In genomic region chr4:134158774-134159173, GRCm38 (mm10) we compare ENCODE assay signal across 19 mouse cellular contexts. TPM values are rescaled to one million over a fixed set of nuclear protein-coding genes. Genes with fewer than 3 reads are reported as not detected.
DNase-seq lines count a peak whose midpoint lies in the region; ATAC-seq and TF ChIP-seq lines count a peak whose summit lies in the region.
"Had no signal": no experiment of that assay in that cellular context is flagged by ENCODE, and none has a peak within 500 bp of the region (broad histone marks: within the 10 kb centered on the region; RNA-seq: fewer than 3 reads in every experiment).

No protein-coding gene starts in this region.

- no peaks in the 10 kb centered on the region; the same call in 1 of the 2 replicates for H3K4me1 ChIP-seq in limb, embryonic 14.5 days (ENCODE audit: control insufficient read depth, insufficient read depth, low read length)
- H3K4me1 ChIP-seq in limb, embryonic 10.5 days, result peaks cover 5% of the 10 kb centered on the region
- peaks cover 7% of the 10 kb centered on the region; the same call in 1 of the 2 replicates for H3K4me1 ChIP-seq in intestine, embryonic 16.5 days (ENCODE audit: control insufficient read depth, insufficient read depth, low read length)
- H3K4me1 ChIP-seq: forebrain, embryonic 15.5 days; neural tube, embryonic 15.5 days had no signal

- H3K9me3 ChIP-seq in limb, embryonic 14.5 days (ENCODE audit: control insufficient read depth, low read length), result no peaks in the 10 kb centered on the region
- no peaks in the 10 kb centered on the region for H3K9me3 ChIP-seq in limb, embryonic 10.5 days (replicated peaks)
- H3K9me3 ChIP-seq in intestine, embryonic 16.5 days (ENCODE audit: control insufficient read depth, low read length), result no peaks in the 10 kb centered on the region
- H3K9me3 ChIP-seq: forebrain, embryonic 15.5 days; neural tube, embryonic 15.5 days had no signal

- TF ChIP-seq CTCF in gastrocnemius, adult 2 months (IDR thresholded peaks at IDR 0.05), result no peak

- H3K27me3 ChIP-seq in limb, embryonic 14.5 days (ENCODE audit: control insufficient read depth, insufficient read depth, low read length), result no peaks in the 10 kb centered on the region
- no peaks in the 10 kb centered on the region for H3K27me3 ChIP-seq in limb, embryonic 10.5 days (ENCODE audit: low read depth, poor library complexity, severe bottlenecking)
- no peaks in the 10 kb centered on the region for H3K27me3 ChIP-seq in intestine, embryonic 16.5 days (replicated peaks; ENCODE audit: control insufficient read depth, insufficient read depth, low read length)
- H3K27me3 ChIP-seq: forebrain, embryonic 15.5 days; neural tube, embryonic 15.5 days had no signal

- DNase-seq in gastrocnemius, adult 2 months, result no peak
- no peak for DNase-seq in gastrocnemius, postnatal 25 days
- DNase-seq in limb, embryonic 14.5 days (ENCODE audit: low spot score), result no peak
- no peak for DNase-seq in limb, embryonic 10.5 days (ENCODE audit: low spot score)
- no peak for DNase-seq in adrenal gland, postnatal 14 days
- no peak for DNase-seq in adrenal gland, adult 8-10 months
- DNase-seq: adrenal gland, postnatal 25 days; cerebellum, postnatal 10 days; heart, adult 18-20 months; layer of hippocampus, postnatal 36 days; left cerebral cortex, postnatal 4 days had no signal

- peak overlapping the region; percentile 92 for H3K27ac ChIP-seq in gastrocnemius, adult 2 months
- no peak overlapping the region for H3K27ac ChIP-seq in limb, embryonic 14.5 days (replicated peaks; ENCODE audit: low read depth, low read length)
- H3K27ac ChIP-seq in limb, embryonic 10.5 days, result no peak overlapping the region
- H3K27ac ChIP-seq in intestine, embryonic 16.5 days (ENCODE audit: low read length), result no peak overlapping the region
- H3K27ac ChIP-seq: forebrain, embryonic 15.5 days; neural tube, embryonic 15.5 days had no signal

- intact Hi-C loops in gastrocnemius, adult 2 months (cut with DNase I), result no loop called here

- no peak for TF ChIP-seq POLR2A in limb, embryonic 14.5 days (IDR thresholded peaks at IDR 0.05; ENCODE audit: borderline replicate concordance, extremely low read depth, insufficient read depth, insufficient read length)

- H3K36me3 ChIP-seq in limb, embryonic 14.5 days (ENCODE audit: control insufficient read depth, insufficient read depth, low read length), result peaks cover 14% of the 10 kb centered on the region
- H3K36me3 ChIP-seq in limb, embryonic 10.5 days, result peaks cover 23% of the 10 kb centered on the region
- H3K36me3 ChIP-seq in intestine, embryonic 16.5 days (ENCODE audit: control insufficient read depth, insufficient read depth, low read length), result peaks cover 7% of the 10 kb centered on the region

- peak overlapping the region; percentile 50 for H3K4me3 ChIP-seq in gastrocnemius, adult 2 months
- no peak overlapping the region for H3K4me3 ChIP-seq in limb, embryonic 14.5 days (replicated peaks; ENCODE audit: low read length)
- no peak overlapping the region for H3K4me3 ChIP-seq in limb, embryonic 10.5 days
- no peak overlapping the region for H3K4me3 ChIP-seq in intestine, embryonic 16.5 days (ENCODE audit: low read length)
- H3K4me3 ChIP-seq: forebrain, embryonic 15.5 days; neural tube, embryonic 15.5 days had no signal

- 77% methylated on average over 6 of the region's 6 CpGs for WGBS in limb, embryonic 14.5 days
- 85% methylated on average over 6 of the region's 6 CpGs for WGBS in limb, embryonic 10.5 days
- WGBS in intestine, embryonic 16.5 days, result 88% methylated on average over 6 of the region's 6 CpGs

- H3K9ac ChIP-seq in limb, embryonic 14.5 days (ENCODE audit: low read depth, low read length, severe bottlenecking), result no peak overlapping the region
- H3K9ac ChIP-seq in intestine, embryonic 16.5 days (ENCODE audit: low read depth, low read length), result no peak overlapping the region
- H3K9ac ChIP-seq: forebrain, embryonic 15.5 days; neural tube, embryonic 15.5 days had no signal

- ATAC-seq in limb, embryonic 14.5 days (ENCODE audit: low FRiP score, low read depth), result no peak
- ATAC-seq in intestine, embryonic 16.5 days, result peak; percentile 44
- peak; percentile 43 for ATAC-seq in monocyte, adult 5-6 weeks (replicated peaks; ENCODE audit: insufficient number of reproducible peaks, low FRiP score, low TSS enrichment, poor library complexity, severe bottlenecking)
- ATAC-seq: forebrain, embryonic 15.5 days; hindbrain, embryonic 16.5 days; lung, postnatal 0 days had no signal

- 0 out of 2 replicates have a peak overlapping the region, but pooled peaks have one; percentile 11 for H3K4me2 ChIP-seq in limb, embryonic 14.5 days (replicated peaks; ENCODE audit: low read depth, low read length, severe bottlenecking)
- H3K4me2 ChIP-seq in intestine, embryonic 16.5 days (ENCODE audit: low read depth, low read length), result no peak overlapping the region
- H3K4me2 ChIP-seq: forebrain, embryonic 15.5 days; neural tube, embryonic 15.5 days had no signal

RNA-seq across cellular contexts. Expression of gene Cep85, which starts 28.1 kb away (rescaled TPM):
- 10 to 100 TPM; 60.1 to 73.8 TPM for total RNA-seq in gastrocnemius, adult 2 months (2021)
- 10 to 100 TPM; 38.9 to 63.2 TPM for total RNA-seq in gastrocnemius, postnatal 25 days (2021)
- polyA plus RNA-seq in limb, embryonic 14.5 days (2012; rRNA removed), result 22.4 and 32.2 TPM in 2 replicates
- 40.3 and 46.5 TPM in 2 replicates for polyA plus RNA-seq in limb, embryonic 14.5 days (2014; fragmentation: Nextera tagmentation; extraction: Ambion mirVana)
- polyA plus RNA-seq in limb, embryonic 10.5 days (2016; fragmentation: Nextera tagmentation; extraction: Ambion mirVana), result 27.1 and 29.1 TPM in 2 replicates
- polyA plus RNA-seq in intestine, embryonic 16.5 days (2015; fragmentation: Nextera tagmentation; extraction: Ambion mirVana), result 112 and 125 TPM in 2 replicates
- total RNA-seq in monocyte, adult 5-6 weeks (2017), result 21.6 to 36.1 TPM (median 24.2 TPM) in 3 replicates
- total RNA-seq in adrenal gland, postnatal 14 days (2021), result 20.6 and 24.6 TPM in 2 replicates
- total RNA-seq in adrenal gland, adult 8-10 months (2022), result 10 to 100 TPM; 11.4 to 31.1 (median 21.4) TPM

RNA-seq across cellular contexts. Expression of gene Sh3bgrl3, which starts 30.2 kb away (rescaled TPM):
- total RNA-seq in gastrocnemius, adult 2 months (2021), result 10 to 100 TPM; 12.2 to 27.1 TPM
- total RNA-seq in gastrocnemius, postnatal 25 days (2021), result 10 to 100 TPM; 19.1 to 26.6 TPM
- 325 and 365 TPM in 2 replicates for polyA plus RNA-seq in limb, embryonic 14.5 days (2012; rRNA removed)
- polyA plus RNA-seq in limb, embryonic 14.5 days (2014; fragmentation: Nextera tagmentation; extraction: Ambion mirVana), result 532 and 538 TPM in 2 replicates
- polyA plus RNA-seq in limb, embryonic 10.5 days (2016; fragmentation: Nextera tagmentation; extraction: Ambion mirVana), result 280 and 308 TPM in 2 replicates
- polyA plus RNA-seq in intestine, embryonic 16.5 days (2015; fragmentation: Nextera tagmentation; extraction: Ambion mirVana), result 428 and 452 TPM in 2 replicates
- 320 to 400 TPM (median 328 TPM) in 3 replicates for total RNA-seq in monocyte, adult 5-6 weeks (2017)
- 79.0 and 117 TPM in 2 replicates for total RNA-seq in adrenal gland, postnatal 14 days (2021)
- total RNA-seq in adrenal gland, adult 8-10 months (2022), result 100 to 1,000 TPM in 2 of 4 experiments, 10 to 100 TPM in 2; 81.0 to 121 (median 98.4) TPM

RNA-seq across cellular contexts. Expression of gene Gm7534, which starts 44.0 kb away (rescaled TPM):
- not detected for total RNA-seq in gastrocnemius, adult 2 months (2021)
- not detected for total RNA-seq in gastrocnemius, postnatal 25 days (2021)
- not detected in 2 replicates for polyA plus RNA-seq in limb, embryonic 14.5 days (2012; rRNA removed)
- not detected in 2 replicates for polyA plus RNA-seq in limb, embryonic 14.5 days (2014; fragmentation: Nextera tagmentation; extraction: Ambion mirVana)
- not detected in 2 replicates for polyA plus RNA-seq in limb, embryonic 10.5 days (2016; fragmentation: Nextera tagmentation; extraction: Ambion mirVana)
- not detected in 2 replicates for polyA plus RNA-seq in intestine, embryonic 16.5 days (2015; fragmentation: Nextera tagmentation; extraction: Ambion mirVana)
- not detected in 3 replicates for total RNA-seq in monocyte, adult 5-6 weeks (2017)
- total RNA-seq in adrenal gland, postnatal 14 days (2021), result not detected in 2 replicates
- total RNA-seq in adrenal gland, adult 8-10 months (2022), result not detected
- total RNA-seq: adrenal gland, postnatal 25 days; heart, adult 18-20 months; heart, postnatal 25 days; layer of hippocampus, postnatal 36 days; left cerebral cortex, postnatal 4 days had no signal
- polyA plus RNA-seq: forebrain, embryonic 15.5 days; hindbrain, embryonic 16.5 days; large intestine, adult 2 months; lung, postnatal 0 days; neural tube, embryonic 15.5 days had no signal

RNA-seq across cellular contexts. Expression of gene Ubxn11, which starts 56.4 kb away (rescaled TPM):
- 1 to 10 TPM in 1 of 2 experiments, under 1 TPM in 1; 0.71 to 1.9 TPM for total RNA-seq in gastrocnemius, adult 2 months (2021)
- total RNA-seq in gastrocnemius, postnatal 25 days (2021), result 1 to 10 TPM; 1.0 to 1.3 TPM
- polyA plus RNA-seq in limb, embryonic 14.5 days (2012; rRNA removed), result 21.9 and 24.1 TPM in 2 replicates
- 7.6 and 12.0 TPM in 2 replicates for polyA plus RNA-seq in limb, embryonic 14.5 days (2014; fragmentation: Nextera tagmentation; extraction: Ambion mirVana)
- 5.1 and 6.5 TPM in 2 replicates for polyA plus RNA-seq in limb, embryonic 10.5 days (2016; fragmentation: Nextera tagmentation; extraction: Ambion mirVana)
- 4.3 and 5.6 TPM in 2 replicates for polyA plus RNA-seq in intestine, embryonic 16.5 days (2015; fragmentation: Nextera tagmentation; extraction: Ambion mirVana)
- total RNA-seq in monocyte, adult 5-6 weeks (2017), result 8.5 to 13.7 TPM (median 10.6 TPM) in 3 replicates
- 6.2 and 8.4 TPM in 2 replicates for total RNA-seq in adrenal gland, postnatal 14 days (2021)
- total RNA-seq in adrenal gland, adult 8-10 months (2022), result 10 to 100 TPM in 2 of 4 experiments, 1 to 10 TPM in 2; 6.0 to 21.7 (median 13.2) TPM
